Mouse (Mus musculus) brain, embryonic 18.5 days (tissue): ENCODE results near the gene Rps18.

ENCODE experiments used
- DNase-seq: peaks from one replicate; pipeline ENCODE4 v3.0.0-alpha.2; 2012; ENCODE audit warnings: low read depth, low spot score

The Rps18 gene

DNA sequence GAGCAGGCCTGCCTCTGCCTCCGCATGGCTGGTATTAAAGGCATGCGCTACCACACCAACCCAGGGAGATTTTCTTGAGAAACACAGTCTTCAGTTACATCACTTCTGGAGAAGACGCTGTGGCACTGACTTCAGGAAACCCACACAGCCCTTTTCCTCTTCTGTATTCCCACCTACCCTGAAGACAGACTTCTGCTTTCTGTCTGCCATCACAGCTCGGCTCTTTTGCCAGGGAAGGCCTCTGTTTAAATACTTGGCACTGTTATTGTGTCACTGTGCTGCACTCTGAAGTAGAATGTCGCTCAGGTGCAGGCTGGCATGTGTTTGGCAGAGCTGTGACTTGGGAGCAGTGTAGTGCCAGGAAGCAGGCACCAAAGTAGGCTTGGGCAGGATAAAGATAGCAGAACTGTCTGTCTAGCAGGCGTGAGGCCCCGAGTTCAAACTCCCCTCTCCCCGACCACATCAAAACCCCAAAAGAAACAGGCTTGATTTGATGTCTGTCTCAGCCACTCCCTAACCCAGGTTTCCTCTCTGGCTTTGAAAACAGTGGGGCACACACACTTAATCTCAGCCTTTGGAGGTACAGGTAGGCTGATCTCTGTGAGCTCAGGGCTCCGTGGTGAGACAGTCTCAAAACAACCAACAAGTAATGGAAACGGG lies 8.2 kb downstream of the Rps18 start:
- no peak for DNase-seq

DNA sequence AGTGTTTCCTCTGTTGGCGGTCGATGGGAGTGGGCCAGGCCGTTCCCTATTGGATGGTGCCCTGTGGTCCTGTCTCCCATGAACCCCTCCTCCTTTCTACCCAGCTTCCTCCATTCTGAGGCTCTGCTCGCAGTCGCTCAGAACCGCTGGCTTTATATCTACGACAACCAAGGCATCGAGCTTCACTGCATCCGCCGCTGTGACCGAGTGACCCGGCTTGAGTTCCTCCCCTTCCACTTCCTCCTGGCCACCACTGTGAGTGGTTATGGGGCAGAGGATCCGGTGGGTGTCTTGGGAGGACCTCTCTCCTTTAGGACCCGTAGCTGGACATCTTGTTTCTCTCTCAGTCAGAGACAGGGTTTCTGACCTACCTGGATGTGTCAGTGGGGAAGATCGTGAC lies 12.3 kb downstream of the Rps18 start:
- no peak for DNase-seq

DNA sequence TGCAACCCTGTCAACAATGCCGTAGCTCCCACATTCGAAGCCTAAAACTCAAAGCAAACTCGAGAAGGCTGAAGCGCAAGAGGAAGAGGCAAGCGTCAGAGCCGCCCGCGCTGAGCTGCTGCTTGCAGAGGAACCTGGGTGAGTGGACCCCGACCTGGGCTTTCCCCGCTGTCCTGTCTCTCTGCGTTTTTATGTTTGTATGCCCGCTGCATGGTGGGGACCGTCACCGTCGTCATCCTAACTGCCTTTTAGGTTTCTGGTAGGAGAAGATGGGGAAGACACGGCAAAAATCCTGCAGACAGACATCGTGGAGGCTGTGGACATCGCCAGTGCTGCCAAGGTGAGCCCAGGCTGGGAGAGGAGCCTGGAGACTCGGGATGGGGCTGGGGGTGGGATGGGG lies 14.4 kb downstream of the Rps18 start:
- no peak for DNase-seq

DNA sequence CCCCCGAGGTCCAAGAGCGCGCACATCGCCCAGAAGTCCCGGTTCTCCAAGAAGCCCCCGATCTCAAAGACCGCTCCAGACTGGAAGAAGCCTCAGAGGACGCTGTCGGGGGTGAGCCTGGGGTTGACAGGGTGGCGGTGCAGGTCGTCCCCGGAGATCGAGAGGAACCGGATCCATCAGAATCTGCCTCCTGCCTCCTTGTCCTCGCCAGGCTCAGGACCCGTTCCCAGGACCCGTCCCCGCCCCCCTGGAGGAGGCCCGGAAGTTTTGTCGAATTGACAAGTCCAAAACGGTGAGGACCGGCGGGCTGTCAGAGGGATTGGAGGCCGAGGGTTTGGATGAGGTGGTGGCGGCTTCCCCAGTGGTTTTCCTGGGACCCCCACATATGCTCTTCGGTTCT lies 14.8 kb downstream of the Rps18 start:
- DNase-seq, result no peak

DNA sequence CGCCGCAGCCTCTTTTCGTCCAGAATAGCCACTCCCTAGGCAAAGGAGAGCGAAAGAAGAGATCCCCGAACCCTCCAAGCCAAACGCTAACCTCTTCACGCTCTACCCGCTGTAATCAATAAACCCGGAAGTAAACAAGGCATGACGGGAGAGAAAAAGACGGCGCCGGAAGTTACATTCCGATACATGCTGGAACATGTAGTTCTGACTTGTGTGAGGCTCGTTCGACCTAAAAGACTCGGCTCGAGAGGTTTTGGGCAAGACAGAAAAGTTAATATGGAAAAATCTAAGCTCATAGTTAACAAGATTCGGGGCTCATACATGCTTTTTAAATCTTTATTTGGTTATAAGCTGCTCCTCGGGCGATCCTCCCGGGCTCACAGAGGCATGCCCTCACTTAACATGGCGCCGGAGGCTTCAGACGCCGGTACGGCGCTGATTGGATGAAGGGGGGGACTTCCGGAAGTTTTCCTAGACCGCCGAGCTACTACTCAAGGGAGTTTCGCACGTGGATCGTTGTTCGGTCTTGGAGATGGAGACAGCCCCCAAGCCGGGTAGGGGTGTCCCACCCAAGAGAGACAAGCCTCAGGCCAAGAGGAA lies 15.5 kb downstream of the Rps18 start, which contains the start of the genes Pfdn6 and Wdr46:
Gene Pfdn6, minus strand, starts transcription at position 138 of the 600 bp plus-strand sequence.
Gene Wdr46, plus strand, starts transcription at position 455 of the 600 bp plus-strand sequence.
- DNase-seq, result peak; percentile 90

DNA sequence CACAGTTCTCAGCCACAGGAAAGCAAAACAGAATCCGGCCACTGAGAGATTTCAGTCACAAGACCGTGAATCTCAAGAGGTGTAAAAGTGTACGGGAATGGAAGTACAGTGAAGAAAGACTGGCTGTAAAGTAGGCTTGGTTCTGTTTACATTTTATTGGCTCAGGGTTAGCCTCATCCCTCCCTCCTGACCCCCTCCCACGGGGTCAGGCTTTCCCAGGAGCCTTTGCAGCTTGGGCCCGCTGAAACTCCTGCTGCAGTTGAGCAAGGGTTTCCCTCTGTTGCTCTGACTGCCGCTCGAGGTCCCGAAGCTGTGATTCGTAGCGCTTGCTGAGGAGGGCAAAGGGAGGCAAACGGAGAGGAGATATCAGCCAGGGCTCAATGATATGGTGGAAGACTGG lies 17.0 kb downstream of the Rps18 start:
- no peak for DNase-seq

DNA sequence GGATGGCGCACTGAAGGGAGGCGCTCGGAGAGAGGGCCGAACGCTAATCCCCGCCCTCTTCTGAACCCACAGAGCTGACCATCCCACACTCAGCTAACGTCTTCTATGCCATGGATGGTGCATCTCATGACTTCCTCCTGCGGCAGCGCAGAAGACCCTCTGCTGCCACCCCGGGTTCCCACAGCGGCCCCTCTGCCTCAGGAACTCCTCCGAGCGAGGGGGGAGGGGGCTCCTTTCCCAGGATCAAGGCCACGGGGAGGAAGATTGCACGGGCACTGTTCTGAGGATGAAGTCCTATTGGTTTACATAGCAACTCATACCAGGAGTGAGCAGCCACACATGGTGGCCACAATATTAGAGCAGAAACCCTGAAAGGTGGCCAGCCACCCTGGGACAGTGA lies 18.8 kb downstream of the Rps18 start:
- DNase-seq, result no peak

DNA sequence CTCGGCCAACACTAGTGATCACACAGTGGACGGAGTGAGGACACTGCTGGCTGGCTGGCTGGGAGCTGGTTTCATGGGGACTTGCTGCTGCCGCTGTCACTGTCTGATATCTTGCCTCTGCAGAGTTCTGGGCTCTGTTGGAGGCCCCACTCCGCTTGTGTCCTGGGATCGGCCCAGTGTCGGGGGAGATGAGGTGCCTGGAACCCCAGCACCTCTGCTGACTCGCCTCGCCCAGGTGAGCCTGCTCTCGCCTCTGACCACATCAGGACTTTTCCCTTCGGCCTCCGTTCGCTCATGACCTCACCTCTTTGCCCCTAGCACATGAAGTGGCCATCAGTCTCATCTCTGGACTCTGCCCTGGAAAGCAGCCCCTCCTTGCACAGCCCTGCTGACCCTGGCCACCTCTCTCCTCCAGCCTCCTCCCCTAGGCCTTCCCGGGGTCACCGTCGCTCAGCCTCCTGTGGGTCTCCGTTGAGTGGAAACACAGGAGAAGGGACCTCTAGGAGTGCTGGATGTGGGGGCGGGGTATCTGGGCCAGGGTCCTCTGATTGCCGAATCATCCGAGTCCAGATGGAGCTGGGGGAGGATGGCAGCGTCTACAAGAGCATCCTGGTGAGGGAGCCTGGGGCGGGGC lies 20.3 kb downstream of the Rps18 start:
- no peak for DNase-seq

DNA sequence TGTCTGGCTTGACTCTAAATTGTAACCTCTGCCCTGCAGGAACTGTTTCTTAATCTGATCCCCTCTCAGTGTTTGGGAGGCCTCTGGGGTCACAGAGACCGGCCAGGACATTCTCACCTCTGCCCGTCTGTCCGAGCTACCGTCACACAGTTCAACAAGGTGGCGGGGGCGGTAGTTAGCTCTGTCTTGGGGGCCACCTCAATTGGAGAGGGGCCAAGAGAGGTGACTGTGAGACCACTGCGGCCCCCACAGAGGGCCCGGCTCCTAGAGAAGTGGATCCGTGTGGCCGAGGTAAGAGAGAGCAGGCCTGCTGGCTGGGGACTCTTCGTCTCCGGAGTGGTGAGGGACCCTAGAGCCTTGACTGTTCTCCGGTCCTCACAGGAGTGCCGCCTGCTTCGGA lies 22.8 kb downstream of the Rps18 start:
- DNase-seq, result no peak

DNA sequence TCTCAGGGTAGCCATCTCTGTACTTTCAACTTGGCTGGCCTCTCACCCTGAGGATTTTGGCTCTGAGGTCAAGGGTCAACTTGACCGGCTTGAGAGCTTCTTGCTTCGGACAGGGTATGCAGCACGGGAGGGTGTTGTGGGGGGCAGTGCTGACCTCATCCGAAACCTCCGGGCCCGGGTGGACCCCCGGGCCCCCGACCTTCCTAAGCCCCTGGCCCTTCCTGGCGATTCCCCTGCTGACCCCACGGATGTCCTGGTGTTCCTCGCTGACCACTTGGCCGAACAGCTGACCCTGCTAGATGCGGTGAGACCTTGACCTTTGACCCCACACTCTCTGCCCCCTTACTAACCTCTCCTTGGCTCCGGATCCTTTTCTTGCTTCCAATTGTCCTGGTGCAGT lies 23.4 kb downstream of the Rps18 start:
- no peak for DNase-seq

DNA sequence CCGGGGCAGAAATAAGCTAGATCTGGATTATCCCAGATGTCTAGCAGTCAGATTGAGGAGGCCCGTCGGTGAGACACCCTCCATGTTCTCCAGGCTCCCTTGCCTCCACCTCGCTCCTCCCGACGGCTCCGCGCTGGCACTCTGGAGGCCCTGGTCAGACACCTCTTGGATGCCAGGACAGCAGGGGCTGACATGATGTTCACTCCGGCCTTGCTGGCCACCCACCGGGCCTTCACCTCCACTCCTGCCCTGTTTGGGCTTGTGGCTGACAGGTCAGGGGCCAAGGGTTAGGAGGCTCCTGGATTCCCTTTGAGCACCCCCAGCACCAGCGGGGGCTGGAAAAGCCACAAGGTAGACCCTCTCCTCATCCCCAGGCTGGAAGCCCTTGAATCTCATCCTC lies 23.9 kb downstream of the Rps18 start:
- DNase-seq, result no peak

DNA sequence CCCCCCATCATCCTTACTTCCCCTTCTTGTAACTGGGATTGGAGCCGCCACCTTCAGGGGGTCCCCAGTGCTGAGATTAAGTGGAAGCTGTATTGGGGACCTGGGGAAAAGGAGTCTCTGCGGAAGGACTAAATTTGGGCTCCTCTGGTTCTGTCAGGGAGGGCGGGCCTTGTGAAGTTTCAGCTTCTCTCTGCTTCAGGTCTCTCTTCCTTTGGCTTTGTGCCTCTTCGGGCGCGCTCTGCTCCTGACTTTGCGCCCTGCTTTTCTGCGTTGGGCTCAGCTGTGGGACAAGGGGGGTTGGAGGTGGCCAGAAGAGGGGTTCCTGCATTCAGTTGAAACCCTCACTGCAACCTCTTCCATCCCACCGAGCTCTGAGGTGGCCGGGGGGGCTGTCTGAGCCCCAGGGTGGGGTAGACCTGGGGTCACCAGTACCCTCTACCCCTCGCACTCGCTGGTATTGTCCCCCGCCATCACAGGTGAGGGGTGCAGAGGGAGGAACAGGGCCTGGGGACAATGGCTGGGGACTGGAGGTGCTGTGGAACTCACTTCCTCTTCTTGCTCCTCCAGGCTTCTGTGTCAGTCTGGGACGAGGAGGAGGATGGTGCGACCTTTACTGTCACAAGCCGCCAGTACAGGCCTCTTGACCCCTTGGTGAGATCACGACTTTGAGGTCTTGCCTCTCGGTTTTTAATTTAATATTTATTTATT lies 24.5 kb downstream of the Rps18 start:
- no peak for DNase-seq

DNA sequence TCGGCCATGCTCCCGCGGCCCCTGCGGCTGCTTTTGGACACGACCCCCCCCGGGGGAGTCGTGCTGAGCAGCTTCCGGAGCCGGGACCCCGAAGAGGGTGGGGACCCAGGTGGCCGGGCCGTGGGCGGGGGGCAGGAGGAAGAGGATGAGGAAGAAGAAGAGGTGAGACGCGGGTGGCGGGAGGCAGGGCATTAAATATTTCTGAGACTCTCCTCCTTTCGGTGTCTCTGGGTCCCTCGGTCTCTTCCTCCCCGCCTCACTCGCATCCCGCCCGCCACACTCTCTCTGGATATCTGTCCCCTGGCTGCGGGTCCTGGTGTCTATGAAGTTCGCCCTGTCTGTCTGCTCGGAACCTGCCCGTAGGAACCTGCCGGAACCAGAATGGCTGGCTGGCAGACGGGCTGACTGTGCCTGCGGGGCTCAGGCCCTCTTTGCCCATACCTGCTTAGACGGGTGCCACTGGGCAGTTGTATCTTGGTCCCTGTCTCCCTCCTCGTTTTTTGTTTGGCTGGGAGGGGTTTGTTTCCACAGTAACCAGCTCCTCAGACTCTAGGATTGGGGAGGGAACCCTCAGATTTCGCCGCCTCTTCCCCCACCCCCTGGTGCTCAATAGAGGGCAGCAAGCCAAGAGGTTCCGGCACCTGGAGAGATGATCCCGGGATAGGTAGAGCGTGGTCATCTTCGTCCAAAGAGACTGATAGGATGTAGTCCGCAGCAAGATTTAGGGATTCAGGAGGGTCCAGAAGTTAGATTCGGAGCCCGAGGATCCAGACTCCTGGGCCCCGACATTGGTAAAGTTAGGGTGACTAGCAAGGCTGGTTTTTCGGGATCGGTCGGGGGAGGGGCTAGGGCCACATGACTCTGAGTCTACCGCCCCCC lies 25.3 kb downstream of the Rps18 start:
- no peak for DNase-seq

DNA sequence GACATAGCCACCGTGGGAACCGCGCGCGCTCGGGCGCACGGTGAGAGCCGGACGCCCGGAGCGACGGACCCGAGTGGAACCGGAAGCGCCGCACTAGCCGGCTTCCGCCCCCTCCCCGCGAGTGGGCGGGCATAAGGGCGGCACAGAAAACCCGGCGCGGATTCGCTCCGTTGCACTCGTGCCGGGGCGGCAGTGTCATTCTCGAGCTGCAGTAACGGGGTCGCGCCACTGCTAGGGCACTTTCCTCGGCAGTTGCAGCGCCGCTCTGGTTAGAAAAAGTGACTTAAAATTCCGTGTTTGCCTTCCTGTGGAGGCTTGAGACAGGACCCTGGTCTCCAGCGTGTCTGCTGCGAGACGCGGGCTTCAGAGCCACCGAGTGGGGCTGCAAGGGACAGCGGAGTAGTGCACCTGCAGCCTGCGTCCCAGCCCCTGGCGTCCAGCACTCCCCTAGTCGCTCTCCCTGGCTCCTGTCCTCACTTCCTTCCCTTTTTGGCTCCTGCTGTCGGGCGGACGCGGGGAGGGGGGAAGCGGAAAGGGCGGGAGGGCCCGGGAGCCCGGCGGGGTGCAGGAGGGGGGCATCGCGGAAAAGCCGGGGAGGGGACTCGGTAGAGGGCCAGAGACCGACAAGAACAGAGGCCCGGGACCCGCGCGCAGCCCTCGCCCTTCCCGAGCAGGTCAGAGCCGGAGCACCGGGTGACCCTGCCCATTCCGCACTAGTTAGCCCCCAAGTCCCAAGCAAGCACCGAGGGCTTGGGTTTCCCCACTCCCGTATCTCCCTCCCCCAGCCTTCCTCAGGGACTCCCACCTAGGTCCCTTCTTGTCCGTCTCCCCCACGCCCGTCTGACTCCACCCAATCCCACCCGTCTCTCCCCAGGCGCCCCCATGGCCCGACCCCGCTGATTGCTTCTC lies 26.2 kb downstream of the Rps18 start, which contains the start of gene Rgl2:
Gene Rgl2, plus strand, starts transcription at position 173 of the 909 bp plus-strand sequence.
- DNase-seq, result peak; percentile 85

DNA sequence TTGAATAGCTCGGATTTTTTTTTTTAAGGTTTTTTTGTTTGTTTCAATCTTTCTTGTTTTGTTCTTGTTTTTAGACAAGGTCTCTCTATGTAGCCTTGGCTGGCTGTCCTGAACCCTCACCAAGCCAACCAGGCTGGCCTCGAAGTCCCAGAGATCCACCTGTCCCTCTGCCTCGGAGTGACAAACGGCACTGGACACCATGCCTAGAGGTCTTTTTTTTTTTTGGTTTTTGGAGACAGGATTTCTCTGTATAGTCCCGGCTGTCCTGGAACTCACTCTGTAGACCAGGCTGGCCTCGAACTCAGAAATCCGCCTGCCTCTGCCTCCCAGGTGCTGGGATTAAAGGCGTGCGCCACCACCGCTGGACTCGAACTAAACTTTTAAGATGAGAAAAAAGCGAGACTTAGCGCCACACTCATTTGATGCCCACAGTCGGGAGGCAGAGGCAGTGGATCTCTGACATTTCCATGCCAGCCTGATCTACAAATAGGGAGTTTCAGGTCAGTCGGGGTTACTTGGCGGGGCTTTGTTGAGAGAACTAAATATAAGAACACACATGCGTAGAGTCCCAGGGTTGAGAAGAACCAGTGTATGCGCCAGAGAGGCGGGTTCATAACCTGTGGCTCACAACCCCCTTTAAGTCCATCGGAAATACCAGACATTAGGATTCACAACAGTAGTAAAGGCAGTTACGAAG lies 27.4 kb downstream of the Rps18 start:
- DNase-seq, result no peak

DNA sequence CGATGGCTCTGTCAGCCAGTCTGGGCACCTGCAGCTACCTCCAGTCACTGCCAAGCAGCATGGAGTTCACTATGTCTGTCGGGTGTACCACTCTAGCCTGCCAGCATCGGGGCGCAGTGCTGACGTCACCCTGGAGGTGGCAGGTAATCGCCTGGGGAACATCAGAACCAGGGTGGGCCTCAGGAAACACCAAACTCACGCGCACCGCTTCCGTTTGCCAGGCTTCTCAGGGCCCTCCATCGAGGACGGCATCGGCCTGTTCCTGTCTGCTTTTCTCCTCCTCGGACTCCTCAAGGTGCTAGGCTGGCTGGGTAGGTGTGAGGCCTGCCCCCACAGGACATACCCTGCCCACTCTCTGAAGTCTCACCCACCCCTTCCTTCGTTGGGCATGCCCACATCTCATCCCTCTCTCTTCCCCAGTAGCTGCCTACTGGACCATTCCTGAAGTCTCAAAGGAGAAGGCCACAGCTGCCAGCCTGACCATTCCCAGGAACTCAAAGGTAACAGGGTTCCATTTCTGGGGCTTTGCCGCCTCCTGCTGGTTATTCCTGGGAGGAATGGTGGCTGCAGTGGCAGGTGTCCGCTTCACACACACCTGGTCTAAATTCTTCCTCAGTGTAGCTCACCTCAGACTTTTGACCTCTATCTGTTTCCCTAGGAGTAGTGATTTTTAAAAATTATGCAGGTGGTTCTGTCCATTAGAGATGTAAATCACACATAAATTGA lies 29.4 kb downstream of the Rps18 start:
- no peak for DNase-seq

DNA sequence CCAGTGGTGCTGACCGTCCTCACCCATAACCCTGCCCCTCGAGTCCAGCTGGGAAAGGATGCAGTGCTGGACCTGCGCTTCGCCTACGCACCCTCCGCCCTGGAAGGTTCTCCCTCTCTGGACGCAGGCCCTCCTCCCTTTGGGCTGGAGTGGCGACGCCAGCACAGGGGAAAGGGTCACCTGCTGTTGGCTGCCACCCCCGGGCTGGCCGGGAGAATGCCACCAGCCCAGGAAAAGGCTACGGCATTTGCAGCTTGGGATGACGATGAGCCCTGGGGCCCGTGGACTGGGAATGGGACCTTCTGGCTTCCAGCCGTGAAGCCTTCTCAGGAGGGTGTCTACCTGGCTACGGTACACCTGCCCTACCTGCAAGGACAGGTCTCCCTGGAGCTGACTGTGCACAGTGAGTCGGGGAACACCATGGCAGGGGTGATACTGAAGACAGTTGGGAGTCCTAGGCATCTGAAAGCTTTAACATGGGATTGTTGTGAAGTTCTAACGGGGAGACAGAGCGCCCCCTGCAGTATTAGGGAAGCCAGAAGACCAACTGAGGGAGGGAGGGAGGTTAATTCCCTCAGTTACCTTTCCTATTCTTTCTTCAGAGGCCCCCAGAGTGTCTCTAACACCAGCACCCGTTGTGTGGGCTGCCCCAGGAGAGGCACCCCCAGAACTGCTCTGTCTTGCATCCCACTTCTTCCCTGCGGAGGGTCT lies 30.2 kb downstream of the Rps18 start:
- no peak for DNase-seq

DNA sequence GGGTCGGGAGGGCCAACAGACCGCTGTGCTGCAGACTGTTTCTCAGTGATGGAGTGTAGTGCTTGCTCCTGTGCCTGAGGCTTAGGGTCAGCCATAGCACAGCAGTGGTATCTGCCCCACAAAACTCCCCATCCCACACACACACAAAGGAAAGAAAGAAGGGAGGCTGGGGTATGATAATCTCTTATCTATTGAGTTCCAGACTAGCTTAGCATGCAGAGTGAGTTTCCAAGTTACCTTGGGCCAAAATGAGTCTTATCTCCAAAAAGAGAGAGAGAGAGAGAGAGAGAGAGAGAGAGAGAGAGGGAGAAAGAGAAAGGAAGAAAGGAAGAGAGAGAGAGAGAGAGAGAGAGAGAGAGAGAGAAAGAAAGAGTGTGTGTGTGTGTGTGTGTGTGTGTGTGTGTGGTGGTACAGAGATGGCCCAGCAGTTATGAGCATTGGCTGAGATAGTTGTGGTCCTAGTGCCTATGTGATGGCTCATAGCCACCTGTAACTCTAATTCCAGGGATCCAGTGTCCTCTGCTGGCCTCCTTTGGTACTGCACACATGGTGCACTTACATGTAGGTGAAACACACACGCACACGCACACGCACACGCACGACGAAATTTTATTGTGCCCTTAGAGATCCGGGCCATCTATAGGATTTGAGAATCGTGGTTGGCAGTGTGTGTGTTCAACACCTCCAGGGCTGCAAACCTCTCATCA lies 31.1 kb downstream of the Rps18 start:
- no peak for DNase-seq
